Mouse (Mus musculus) liver, embryonic 16.5 days (tissue): ENCODE measurements at regions not wholly inside any gene's neighbourhood (a gene's known extent, or its start where the extent isn't known, plus 50 kb on each side); places are given as distances from the start of the nearest gene placed in this dataset.

Experiments
- ATAC-seq: fragments of 200-750 bp; cut with Nextera tagmentation; 2 replicates; pipeline ENCODE4 v1.8.0; 2017; ENCODE audit warnings: low read depth, mild to moderate bottlenecking, moderate number of reproducible peaks, moderate library complexity
- H3K27ac ChIP-seq: fragments of 300-500 bp; sonication (generic); 2 replicates; pipeline ENCODE4 v1.5.1; 2014; ENCODE audit warnings: mild to moderate bottlenecking, low read length
- H3K27me3 ChIP-seq: fragments of 300-500 bp; sonication (generic); 2 replicates; pipeline ENCODE4 v1.6.1; 2014; ENCODE audit warnings: low read depth, low read length, mixed read lengths; ENCODE audit not compliant: control insufficient read depth, insufficient read depth
- H3K36me3 ChIP-seq: fragments of 300-500 bp; sonication (generic); 2 replicates; pipeline ENCODE4 v1.6.1; 2014; ENCODE audit warnings: mild to moderate bottlenecking; ENCODE audit not compliant: control insufficient read depth, insufficient read depth
- H3K4me1 ChIP-seq: fragments of 300-500 bp; sonication (generic); 2 replicates; pipeline ENCODE4 v1.6.1; 2014; ENCODE audit warnings: low read depth, low read length, mixed read lengths; ENCODE audit not compliant: control insufficient read depth
- H3K4me2 ChIP-seq: fragments of 300-500 bp; sonication (generic); 2 replicates; pipeline ENCODE4 v1.6.1; 2014; ENCODE audit warnings: low read depth, low read length, mixed read lengths
- H3K4me3 ChIP-seq: fragments of 300-500 bp; sonication (generic); 2 replicates; pipeline ENCODE4 v1.5.1; 2014; ENCODE audit warnings: low read depth, mild to moderate bottlenecking, low read length
- H3K9ac ChIP-seq: fragments of 300-500 bp; sonication (generic); 2 replicates; pipeline ENCODE4 v1.6.1; 2014; ENCODE audit warnings: low read depth, low read length
- H3K9me3 ChIP-seq: fragments of 300-500 bp; sonication (generic); replicated peaks from 2 replicates; pipeline ENCODE4 v1.6.1; 2016; ENCODE audit warnings: low read length; ENCODE audit not compliant: control insufficient read depth
- WGBS: fragments of 180-500 bp; shearing (Covaris S2); extraction: QIAGEN DNeasy Blood & Tissue Kit; methylation state at CpG from one replicate; pipeline ENCODE4 v1.1.7; 2014; ENCODE audit not compliant: insufficient replicate concordance; 5-methylcytosine and 5-hydroxymethylcytosine counted together

- Histone ChIP-seq H3K4me2 (no peak overlapping the region), H3K27ac (no peak overlapping the region), H3K9me3 (no peaks in the 10 kb centered on the region), H3K27me3 (no peaks in the 10 kb centered on the region), H3K9ac (no peak overlapping the region), H3K4me1 (no peaks in the 10 kb centered on the region), H3K36me3 (no peaks in the 10 kb centered on the region), H3K4me3 (no peak overlapping the region)
- ATAC-seq, result no peak
- 54% methylated on average over 3 of the region's 3 CpGs for WGBS
These were observed 452.4 kb downstream of the Epha4 start for GRCm38 (mm10) chr1:77062468-77062867.

- 52% methylated on average over 1 of the region's 1 CpGs for WGBS
- ATAC-seq, result no peak
These were observed 441.8 kb downstream of the Epha4 start for GRCm38 (mm10) chr1:77073071-77073470.

GRCm38 (mm10) chr1:77074926-77075885, 439.7 kb downstream of the Epha4 start:
- H3K4me3 ChIP-seq, result no peak overlapping the region
- H3K9ac ChIP-seq, result no peak overlapping the region
- no peaks in the 10 kb centered on the region for H3K9me3 ChIP-seq
- H3K4me2 ChIP-seq, result no peak overlapping the region
- WGBS, result 64% methylated on average over 13 of the region's 13 CpGs
- no peaks in the 10 kb centered on the region for H3K36me3 ChIP-seq
- no peaks in the 10 kb centered on the region for H3K27me3 ChIP-seq
- ATAC-seq, result no peak
- H3K4me1 ChIP-seq, result no peaks in the 10 kb centered on the region
- H3K27ac ChIP-seq, result no peak overlapping the region

More at GRCm38 (mm10) chr1:77073071-77073470, 441.8 kb downstream of the Epha4 start:
- H3K9ac ChIP-seq, result no peak overlapping the region
- no peaks in the 10 kb centered on the region for H3K9me3 ChIP-seq
- H3K36me3 ChIP-seq, result no peaks in the 10 kb centered on the region
- H3K27me3 ChIP-seq, result no peaks in the 10 kb centered on the region
- no peaks in the 10 kb centered on the region for H3K4me1 ChIP-seq
- no peak overlapping the region for H3K4me3 ChIP-seq
- no peak overlapping the region for H3K4me2 ChIP-seq
- no peak overlapping the region for H3K27ac ChIP-seq

GRCm38 (mm10) chr1:77080767-77081166, 434.1 kb downstream of the Epha4 start:
- H3K36me3 ChIP-seq, result no peaks in the 10 kb centered on the region
- no peak overlapping the region for H3K9ac ChIP-seq
- H3K27me3 ChIP-seq, result no peaks in the 10 kb centered on the region
- H3K4me1 ChIP-seq, result no peaks in the 10 kb centered on the region
- H3K9me3 ChIP-seq, result no peaks in the 10 kb centered on the region
- ATAC-seq, result no peak
- no peak overlapping the region for H3K4me3 ChIP-seq
- no peak overlapping the region for H3K4me2 ChIP-seq
- no peak overlapping the region for H3K27ac ChIP-seq
- WGBS, result 60% methylated on average over 5 of the region's 5 CpGs

GRCm38 (mm10) chr1:77081660-77082059, 433.2 kb downstream of the Epha4 start:
- H3K4me2 ChIP-seq, result no peak overlapping the region
- no peak overlapping the region for H3K4me3 ChIP-seq
- H3K9ac ChIP-seq, result no peak overlapping the region
- ATAC-seq, result no peak
- H3K4me1 ChIP-seq, result no peaks in the 10 kb centered on the region
- H3K27ac ChIP-seq, result no peak overlapping the region
- WGBS, result 46% methylated on average over 7 of the region's 7 CpGs
- no peaks in the 10 kb centered on the region for H3K27me3 ChIP-seq
- no peaks in the 10 kb centered on the region for H3K36me3 ChIP-seq
- H3K9me3 ChIP-seq, result no peaks in the 10 kb centered on the region

- Histone ChIP-seq H3K4me2 (no peak overlapping the region), H3K9me3 (no peaks in the 10 kb centered on the region), H3K9ac (no peak overlapping the region), H3K36me3 (no peaks in the 10 kb centered on the region), H3K27ac (no peak overlapping the region), H3K4me3 (no peak overlapping the region), H3K27me3 (no peaks in the 10 kb centered on the region), H3K4me1 (no peaks in the 10 kb centered on the region)
- ATAC-seq, result no peak
- WGBS, result 57% methylated on average over 3 of the region's 3 CpGs
These were observed 432.5 kb downstream of the Epha4 start for GRCm38 (mm10) chr1:77082410-77082809.

- no peak overlapping the region for H3K4me3 ChIP-seq
- no peak overlapping the region for H3K9ac ChIP-seq
- no peaks in the 10 kb centered on the region for H3K36me3 ChIP-seq
- H3K9me3 ChIP-seq, result no peaks in the 10 kb centered on the region
- ATAC-seq, result no peak
- H3K4me2 ChIP-seq, result no peak overlapping the region
- no peaks in the 10 kb centered on the region for H3K27me3 ChIP-seq
- no peaks in the 10 kb centered on the region for H3K4me1 ChIP-seq
- WGBS, result 38% methylated on average over 2 of the region's 2 CpGs
- H3K27ac ChIP-seq, result no peak overlapping the region
These were observed 421.3 kb downstream of the Epha4 start for GRCm38 (mm10) chr1:77093551-77093950.

- Histone ChIP-seq H3K27ac (no peak overlapping the region), H3K9me3 (no peaks in the 10 kb centered on the region), H3K27me3 (no peaks in the 10 kb centered on the region), H3K4me1 (no peaks in the 10 kb centered on the region), H3K4me3 (no peak overlapping the region), H3K9ac (no peak overlapping the region), H3K4me2 (no peak overlapping the region), H3K36me3 (no peaks in the 10 kb centered on the region)
- ATAC-seq, result no peak
- WGBS, result 57% methylated on average over 12 of the region's 12 CpGs
These were observed 413.1 kb downstream of the Epha4 start for GRCm38 (mm10) chr1:77101726-77102272.

GRCm38 (mm10) chr1:77102421-77103133, 412.3 kb downstream of the Epha4 start:
- Histone ChIP-seq H3K9ac (no peak overlapping the region), H3K4me3 (no peak overlapping the region), H3K27me3 (no peaks in the 10 kb centered on the region), H3K4me1 (no peaks in the 10 kb centered on the region), H3K36me3 (no peaks in the 10 kb centered on the region), H3K4me2 (no peak overlapping the region), H3K9me3 (no peaks in the 10 kb centered on the region), H3K27ac (no peak overlapping the region)
- 50% methylated on average over 13 of the region's 13 CpGs for WGBS
- no peak for ATAC-seq
